25 mouse cellular contexts compared by ENCODE assay signal in the genomic region with DNA sequence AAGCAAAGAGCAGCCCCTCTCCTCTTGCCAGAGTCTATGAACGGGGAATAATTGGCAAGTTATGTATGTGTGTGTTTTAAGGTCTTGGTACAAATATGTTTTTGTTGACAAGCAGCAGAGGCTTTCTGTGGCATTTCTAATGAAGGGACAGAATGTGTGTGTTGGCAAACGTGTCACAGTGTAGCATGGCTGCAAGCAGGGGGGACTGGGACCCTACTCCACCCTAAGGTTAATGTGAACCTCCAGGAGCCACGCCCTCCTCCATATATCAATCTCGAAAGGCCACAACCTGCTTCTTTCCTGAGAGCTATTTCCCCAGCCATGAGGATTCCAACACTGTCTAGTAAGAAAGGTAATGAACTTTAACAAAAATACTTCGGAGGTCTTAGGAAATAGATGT.
DNase-seq lines count a peak whose midpoint lies in the region; ATAC-seq lines count a peak whose summit lies in the region.
"Had no signal": no experiment of that assay in that cellular context is flagged by ENCODE, and none has a peak within 500 bp of the region (broad histone marks: within the 10 kb centered on the region; RNA-seq: fewer than 3 reads in every experiment).

No protein-coding gene starts in this region.

- no peak overlapping the region for H3K27ac ChIP-seq in forebrain, embryonic 11.5 days (ENCODE audit: low read depth, low read length)
- H3K27ac ChIP-seq in forebrain, embryonic 14.5 days (ENCODE audit: low read depth, low read length) = no peak overlapping the region
- no peak overlapping the region for H3K27ac ChIP-seq in kidney, embryonic 16.5 days (ENCODE audit: low read length)
- no peak overlapping the region for H3K27ac ChIP-seq in hindbrain, embryonic 13.5 days
- H3K27ac ChIP-seq in hindbrain, embryonic 16.5 days (ENCODE audit: low read depth, low read length) = no peak overlapping the region
- H3K27ac ChIP-seq: embryonic facial prominence, embryonic 13.5 days; forebrain, embryonic 13.5 days; limb, embryonic 13.5 days; stomach, embryonic 15.5 days had no signal

- 34% methylated on average over 5 of the region's 5 CpGs for whole genome bisulfite sequencing in forebrain, embryonic 11.5 days
- WGBS in forebrain, embryonic 14.5 days = 33% methylated on average over 5 of the region's 5 CpGs
- WGBS in kidney, embryonic 16.5 days = 20% methylated on average over 5 of the region's 5 CpGs
- WGBS in hindbrain, embryonic 13.5 days = 41% methylated on average over 5 of the region's 5 CpGs
- WGBS in hindbrain, embryonic 16.5 days = 40% methylated on average over 5 of the region's 5 CpGs

- H3K4me3 ChIP-seq in forebrain, embryonic 11.5 days (ENCODE audit: low read depth, low read length) = no peak overlapping the region
- no peak overlapping the region for H3K4me3 ChIP-seq in forebrain, embryonic 14.5 days (ENCODE audit: low read depth, low read length)
- H3K4me3 ChIP-seq in kidney, embryonic 16.5 days (ENCODE audit: low read length) = no peak overlapping the region
- H3K4me3 ChIP-seq in hindbrain, embryonic 13.5 days = no peak overlapping the region
- no peak overlapping the region for H3K4me3 ChIP-seq in hindbrain, embryonic 16.5 days (ENCODE audit: low read length)
- H3K4me3 ChIP-seq: embryonic facial prominence, embryonic 13.5 days; erythroblast, embryonic 14.5 days; forebrain, embryonic 13.5 days; limb, embryonic 13.5 days; stomach, embryonic 15.5 days had no signal

- ATAC-seq in forebrain, embryonic 11.5 days (replicated peaks; ENCODE audit: low FRiP score) = no peak; the same call in none of the 2 replicates
- ATAC-seq in forebrain, embryonic 14.5 days = no peak; the same call in 1 of the 2 replicates
- peak; percentile 12; the same call in 1 of the 2 replicates for ATAC-seq in kidney, embryonic 16.5 days (ENCODE audit: low FRiP score, low TSS enrichment)
- ATAC-seq in hindbrain, embryonic 13.5 days (ENCODE audit: low FRiP score) = peak; percentile 72
- peak; percentile 56 for ATAC-seq in hindbrain, embryonic 16.5 days
- ATAC-seq: intestine, embryonic 16.5 days; Patski had no signal

- no peak overlapping the region for H3K9ac ChIP-seq in forebrain, embryonic 11.5 days (ENCODE audit: low read length)
- H3K9ac ChIP-seq in forebrain, embryonic 14.5 days (ENCODE audit: low read length) = no peak overlapping the region
- no peak overlapping the region for H3K9ac ChIP-seq in kidney, embryonic 16.5 days (replicated peaks; ENCODE audit: low read length)
- H3K9ac ChIP-seq in hindbrain, embryonic 13.5 days = no peak overlapping the region
- no peak overlapping the region for H3K9ac ChIP-seq in hindbrain, embryonic 16.5 days (ENCODE audit: low read depth, low read length)
- H3K9ac ChIP-seq: embryonic facial prominence, embryonic 13.5 days; forebrain, embryonic 13.5 days; limb, embryonic 13.5 days; stomach, embryonic 15.5 days had no signal

- H3K4me1 ChIP-seq in forebrain, embryonic 11.5 days (replicated peaks; ENCODE audit: control insufficient read depth, insufficient read depth, low read length) = peaks cover 2% of the 10 kb centered on the region; the same call in 1 of the 2 replicates
- no peaks in the 10 kb centered on the region for H3K4me1 ChIP-seq in forebrain, embryonic 14.5 days (ENCODE audit: control insufficient read depth, insufficient read depth, low read length)
- H3K4me1 ChIP-seq in kidney, embryonic 16.5 days (ENCODE audit: insufficient read depth, low read length) = no peaks in the 10 kb centered on the region
- H3K4me1 ChIP-seq in hindbrain, embryonic 13.5 days (replicated peaks) = peaks cover 15% of the 10 kb centered on the region
- peaks cover 4% of the 10 kb centered on the region for H3K4me1 ChIP-seq in hindbrain, embryonic 16.5 days (ENCODE audit: control insufficient read depth, insufficient read depth, low read depth, low read length)
- H3K4me1 ChIP-seq: limb, embryonic 13.5 days; stomach, embryonic 15.5 days had no signal

- peaks cover 70% of the 10 kb centered on the region for H3K27me3 ChIP-seq in forebrain, embryonic 11.5 days (ENCODE audit: control insufficient read depth, insufficient read depth, low read length)
- H3K27me3 ChIP-seq in forebrain, embryonic 14.5 days (replicated peaks; ENCODE audit: control insufficient read depth, insufficient read depth, low read length) = peaks cover 56% of the 10 kb centered on the region
- no peaks in the 10 kb centered on the region for H3K27me3 ChIP-seq in kidney, embryonic 16.5 days (ENCODE audit: insufficient read depth, low read length)
- peaks cover 53% of the 10 kb centered on the region for H3K27me3 ChIP-seq in hindbrain, embryonic 13.5 days
- peaks cover 5% of the 10 kb centered on the region; the same call in 1 of the 2 replicates for H3K27me3 ChIP-seq in hindbrain, embryonic 16.5 days (replicated peaks; ENCODE audit: control insufficient read depth, insufficient read depth, low read length)
- H3K27me3 ChIP-seq: embryonic facial prominence, embryonic 13.5 days; Patski; stomach, embryonic 15.5 days had no signal

- H3K9me3 ChIP-seq in forebrain, embryonic 11.5 days (ENCODE audit: control insufficient read depth, low read length) = no peaks in the 10 kb centered on the region
- H3K9me3 ChIP-seq in forebrain, embryonic 14.5 days (replicated peaks; ENCODE audit: control insufficient read depth, low read length) = no peaks in the 10 kb centered on the region
- H3K9me3 ChIP-seq in kidney, embryonic 16.5 days (ENCODE audit: low read length) = no peaks in the 10 kb centered on the region
- no peaks in the 10 kb centered on the region for H3K9me3 ChIP-seq in hindbrain, embryonic 13.5 days
- H3K9me3 ChIP-seq in hindbrain, embryonic 16.5 days (ENCODE audit: control insufficient read depth, low read length) = no peaks in the 10 kb centered on the region
- H3K9me3 ChIP-seq: embryonic facial prominence, embryonic 13.5 days; forebrain, embryonic 13.5 days; limb, embryonic 13.5 days; stomach, embryonic 15.5 days had no signal

- peak; percentile 50 for DNase-seq in forebrain, embryonic 11.5 days (ENCODE audit: low spot score)
- DNase-seq in forebrain, embryonic 14.5 days (ENCODE audit: low spot score) = no peak
- DNase-seq in kidney, postnatal 25 days = no peak
- no peak for DNase-seq in layer of hippocampus, postnatal 36 days
- DNase-seq: adrenal gland, postnatal 10 days; cerebellum, adult 8-10 months; gastrocnemius, postnatal 10 days; heart, postnatal 14 days; kidney, adult 8-10 months; kidney, postnatal 10 days; layer of hippocampus, adult 9-11 months; lung, postnatal 36 days; right cerebral cortex, postnatal 14 days had no signal

- no peak overlapping the region for H3K4me2 ChIP-seq in forebrain, embryonic 11.5 days (ENCODE audit: low read depth, low read length, severe bottlenecking)
- no peak overlapping the region for H3K4me2 ChIP-seq in forebrain, embryonic 14.5 days (ENCODE audit: low read length)
- H3K4me2 ChIP-seq in kidney, embryonic 16.5 days (replicated peaks; ENCODE audit: low read depth, low read length) = no peak overlapping the region
- no peak overlapping the region for H3K4me2 ChIP-seq in hindbrain, embryonic 13.5 days
- H3K4me2 ChIP-seq in hindbrain, embryonic 16.5 days (ENCODE audit: low read length) = no peak overlapping the region
- H3K4me2 ChIP-seq: embryonic facial prominence, embryonic 13.5 days; forebrain, embryonic 13.5 days; limb, embryonic 13.5 days; liver, embryonic 11.5 days; midbrain, embryonic 11.5 days; stomach, embryonic 15.5 days had no signal

- H3K36me3 ChIP-seq in forebrain, embryonic 11.5 days (ENCODE audit: control insufficient read depth, insufficient read depth, low read length) = no peaks in the 10 kb centered on the region
- H3K36me3 ChIP-seq in forebrain, embryonic 14.5 days (ENCODE audit: control insufficient read depth, insufficient read depth, low read length) = no peaks in the 10 kb centered on the region
- H3K36me3 ChIP-seq in kidney, embryonic 16.5 days (ENCODE audit: insufficient read depth, low read length) = no peaks in the 10 kb centered on the region
- H3K36me3 ChIP-seq in hindbrain, embryonic 13.5 days = no peaks in the 10 kb centered on the region
- no peaks in the 10 kb centered on the region for H3K36me3 ChIP-seq in hindbrain, embryonic 16.5 days (ENCODE audit: control insufficient read depth, insufficient read depth, low read length)
- H3K36me3 ChIP-seq: embryonic facial prominence, embryonic 13.5 days; limb, embryonic 13.5 days; stomach, embryonic 15.5 days had no signal

Comparison
In these comparisons a context has a peak if more than half of its experiments do, and no peak if none do; other contexts are left out.
1. ATAC-seq: peak in kidney, embryonic 16.5 days (single experiment), hindbrain, embryonic 13.5 days (single experiment) and hindbrain, embryonic 16.5 days (single experiment); none in forebrain, embryonic 11.5 days (single experiment) and forebrain, embryonic 14.5 days (single experiment).